Mouse (Mus musculus) left cerebral cortex, postnatal 25 days (tissue): Measurements from ENCODE around the gene Vmn1r1. TPM values are rescaled to one million over a fixed set of nuclear protein-coding genes. Genes with fewer than 3 reads are reported as not detected.

Experiments
- total RNA-seq, 2 experiments: library from RNA; stranded (reverse); gene quantifications; 2 replicates each; pipeline ENCODE4 v1.2.3; 2021

The Vmn1r1 gene
- total RNA-seq, 2 experiments from 2014 or later = not detected

Other genes with a start within 250 kb of the Vmn1r1 start
- gene Enah, start 144.5 kb downstream of the Vmn1r1 start, total RNA-seq = 100 to 1,000 TPM; 142 to 143 TPM
- 10 to 100 TPM; 61.0 to 64.1 TPM for gene Srp9, start 39.7 kb downstream of the Vmn1r1 start, total RNA-seq
- 10 to 100 TPM; 75.5 to 75.6 TPM for gene Degs1, start 118.3 kb upstream of the Vmn1r1 start, total RNA-seq
- gene Fbxo28, start 177.1 kb upstream of the Vmn1r1 start, total RNA-seq = 10 to 100 TPM; 51.2 to 52.5 TPM
- 10 to 100 TPM; 19.2 to 20.4 TPM for gene Trp53bp2, start 244.7 kb upstream of the Vmn1r1 start, total RNA-seq